Mouse (Mus musculus): ENCODE data around the gene Slc31a1.

GRCm38 (mm10) chr4:62411606-62412005 is 51.1 kb downstream of the Slc31a1 start:
- TF ChIP-seq POLR2A (IDR thresholded peaks at IDR 0.05; ENCODE audit: borderline replicate concordance, insufficient read depth, low read length), result no peak
- TF ChIP-seq CTCF (IDR thresholded peaks at IDR 0.05; ENCODE audit: borderline replicate concordance, insufficient read depth, low read depth, low read length), result no peak
